Mouse (Mus musculus): Measurements from ENCODE around the gene Eif3l. TPM values are rescaled to one million over a fixed set of nuclear protein-coding genes. Genes with fewer than 3 reads are reported as not detected.

Eif3l gene
- polyA plus RNA-seq, 1 experiment from 2014 or later = 275 TPM

DNA sequence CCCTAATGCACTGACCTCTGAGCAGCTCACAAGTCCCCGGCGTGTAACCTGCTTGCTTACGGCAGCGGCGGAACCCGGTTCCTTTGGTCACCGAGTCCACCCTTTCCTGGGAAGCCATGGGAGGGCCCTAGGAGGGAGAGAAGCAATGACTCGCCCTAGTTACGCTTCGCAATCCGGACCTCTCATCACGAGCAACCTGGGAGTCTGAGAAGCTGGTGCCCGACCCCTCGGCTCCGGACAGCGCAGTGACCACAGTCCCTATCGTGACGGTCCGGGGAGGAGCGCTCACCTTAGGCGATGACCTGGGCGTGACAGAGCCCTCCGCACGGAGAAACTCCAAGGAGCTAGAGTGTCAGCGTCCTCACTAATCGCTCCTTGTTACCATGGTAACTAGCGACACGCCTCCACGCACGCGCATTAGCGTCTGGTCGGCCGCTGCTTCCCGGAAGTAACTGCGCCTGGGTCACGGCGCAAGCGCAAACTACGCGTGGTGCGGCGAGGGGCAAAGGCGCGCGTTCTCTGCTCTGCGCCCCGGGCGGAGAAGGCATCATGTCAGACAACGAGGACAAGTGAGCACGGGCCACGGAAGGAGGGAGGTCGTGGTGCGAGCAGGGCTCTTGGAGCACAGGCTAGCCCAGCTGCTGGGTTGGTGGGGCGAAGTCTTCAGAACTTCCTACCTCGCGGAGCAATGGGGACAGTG lies 66.0 kb downstream of the Eif3l start, which contains the start of the genes Polr2f and 1700088E04Rik:
Polr2f (plus strand) TSS at position 144 of the 700 bp plus-strand sequence.
1700088E04Rik (minus strand) TSS at position 388 of the 700 bp plus-strand sequence.
- Histone ChIP-seq H3K9me3 (ENCODE audit: control insufficient read depth, low read length) (no peaks in the 10 kb centered on the region), H3K4me3 (ENCODE audit: low read depth, low read length) (peak within 1 kb of the TSS; percentile 89), H3K4me2 (ENCODE audit: low read depth, severe bottlenecking) (peak within 1 kb of the TSS; percentile 93), H3K36me3 (ENCODE audit: control insufficient read depth, insufficient read depth, low read length) (0 out of 2 replicates have a peak, but pooled peaks cover 5% of the 10 kb centered on the region), H3K27me3 (ENCODE audit: control insufficient read depth, insufficient read depth, low read length) (no peaks in the 10 kb centered on the region), H3K9ac (ENCODE audit: low read length) (peak within 1 kb of the TSS; percentile 81), H3K4me1 (ENCODE audit: control insufficient read depth, insufficient read depth, low read length) (peaks cover 6% of the 10 kb centered on the region; the same call in 1 of the 2 replicates), H3K27ac (replicated peaks; ENCODE audit: low read depth, low read length) (peak within 1 kb of the TSS; percentile 22; the same call in 1 of the 2 replicates)
- peak; percentile 80 for ATAC-seq (ENCODE audit: insufficient number of reproducible peaks, low FRiP score, low TSS enrichment, low read depth)
- under 1% methylated on average over 57 of the region's 57 CpGs for WGBS
- peak; percentile 97 for DNase-seq (ENCODE audit: low spot score)

DNA sequence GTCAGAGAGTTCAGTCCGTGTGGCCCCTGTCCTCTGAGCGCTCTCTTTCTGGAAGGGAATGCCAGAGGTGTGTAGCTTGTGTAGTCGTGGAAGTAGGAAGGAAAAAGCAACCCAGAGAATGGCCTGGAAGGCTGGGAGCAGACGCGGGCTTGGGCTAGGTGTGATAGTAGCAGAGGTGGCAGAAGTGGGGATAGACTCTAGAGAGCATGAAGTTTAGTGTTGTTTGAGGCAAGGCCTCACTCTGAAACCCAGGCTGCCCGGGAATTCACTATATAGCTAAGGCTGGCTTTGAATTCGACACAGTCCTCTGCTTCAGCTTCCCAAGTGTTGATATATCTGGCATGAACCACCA lies 66.6 kb downstream of the Eif3l start:
- 2% methylated on average over 7 of the region's 7 CpGs for WGBS
- H3K9me3 ChIP-seq (ENCODE audit: control insufficient read depth, low read length) = no peaks in the 10 kb centered on the region
- peak overlapping the region; percentile 89 for H3K4me3 ChIP-seq (ENCODE audit: low read depth, low read length)
- peaks cover 6% of the 10 kb centered on the region; the same call in 1 of the 2 replicates for H3K36me3 ChIP-seq (ENCODE audit: control insufficient read depth, insufficient read depth, low read length)
- no peaks in the 10 kb centered on the region for H3K27me3 ChIP-seq (ENCODE audit: control insufficient read depth, insufficient read depth, low read length)
- H3K4me2 ChIP-seq (ENCODE audit: low read depth, severe bottlenecking) = peak overlapping the region; percentile 93
- H3K27ac ChIP-seq (replicated peaks; ENCODE audit: low read depth, low read length) = peak overlapping the region; percentile 22; the same call in 1 of the 2 replicates
- peak overlapping the region; percentile 81 for H3K9ac ChIP-seq (ENCODE audit: low read length)
- peaks cover 6% of the 10 kb centered on the region; the same call in 1 of the 2 replicates for H3K4me1 ChIP-seq (ENCODE audit: control insufficient read depth, insufficient read depth, low read length)
- no peak; the same call in 1 of the 2 replicates for ATAC-seq (ENCODE audit: insufficient number of reproducible peaks, low FRiP score, low TSS enrichment, low read depth)
- DNase-seq (ENCODE audit: low spot score) = no peak

DNA sequence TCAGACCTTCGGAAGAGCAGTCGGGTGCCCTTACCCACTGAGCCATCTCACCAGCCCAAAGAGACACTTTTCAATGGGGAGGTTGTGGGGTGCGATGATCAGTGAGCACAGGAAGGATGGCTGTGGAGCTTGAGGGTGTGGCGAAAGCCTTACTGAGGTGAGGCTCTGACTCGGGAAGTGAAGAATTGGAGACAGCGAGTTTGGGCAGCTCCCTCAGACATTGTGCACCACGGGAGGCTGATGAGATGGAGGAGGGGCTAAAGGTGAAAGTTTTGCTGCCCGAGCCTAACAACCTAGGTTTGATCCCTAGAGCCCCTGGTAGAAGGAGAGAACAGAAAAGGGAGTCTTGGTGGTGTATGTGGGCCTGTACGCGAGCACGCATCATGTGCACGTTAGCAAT lies 68.3 kb downstream of the Eif3l start:
- Histone ChIP-seq H3K36me3 (ENCODE audit: control insufficient read depth, insufficient read depth, low read length) (peaks cover 14% of the 10 kb centered on the region; the same call in 1 of the 2 replicates), H3K4me1 (ENCODE audit: control insufficient read depth, insufficient read depth, low read length) (peaks cover 6% of the 10 kb centered on the region; the same call in 1 of the 2 replicates), H3K4me2 (ENCODE audit: low read depth, severe bottlenecking) (no peak overlapping the region), H3K9me3 (ENCODE audit: control insufficient read depth, low read length) (no peaks in the 10 kb centered on the region), H3K9ac (ENCODE audit: low read length) (no peak overlapping the region), H3K27ac (replicated peaks; ENCODE audit: low read depth, low read length) (no peak overlapping the region), H3K4me3 (ENCODE audit: low read depth, low read length) (no peak overlapping the region), H3K27me3 (ENCODE audit: control insufficient read depth, insufficient read depth, low read length) (no peaks in the 10 kb centered on the region)
- DNase-seq (ENCODE audit: low spot score) = no peak
- 79% methylated on average over 12 of the region's 12 CpGs for WGBS
- no peak for ATAC-seq (ENCODE audit: insufficient number of reproducible peaks, low FRiP score, low TSS enrichment, low read depth)

Other genes with a start within 250 kb of the Eif3l start
- gene Cdc42ep1, start 232.6 kb upstream of the Eif3l start, polyA plus RNA-seq (2014; fragmentation: Nextera tagmentation; extraction: Ambion mirVana) = 11.2 and 12.6 TPM in 2 replicates
- not detected in 2 replicates for gene Lgals2, start 219.7 kb upstream of the Eif3l start, polyA plus RNA-seq (2014; fragmentation: Nextera tagmentation; extraction: Ambion mirVana)
- gene Gga1, start 198.0 kb upstream of the Eif3l start, polyA plus RNA-seq (2014; fragmentation: Nextera tagmentation; extraction: Ambion mirVana) = 30.9 and 32.7 TPM in 2 replicates
- gene Gm49510, start 175.5 kb upstream of the Eif3l start, polyA plus RNA-seq (2014; fragmentation: Nextera tagmentation; extraction: Ambion mirVana) = 0.92 and 1.0 TPM in 2 replicates
- 45.0 and 50.9 TPM in 2 replicates for gene Sh3bp1, start 175.4 kb upstream of the Eif3l start, polyA plus RNA-seq (2014; fragmentation: Nextera tagmentation; extraction: Ambion mirVana)
- gene Pdxp, start 161.3 kb upstream of the Eif3l start, polyA plus RNA-seq (2014; fragmentation: Nextera tagmentation; extraction: Ambion mirVana) = 38.2 and 39.6 TPM in 2 replicates
- gene Lgals1, start 148.5 kb upstream of the Eif3l start, polyA plus RNA-seq (2014; fragmentation: Nextera tagmentation; extraction: Ambion mirVana) = 567 and 570 TPM in 2 replicates
- 72.7 and 76.3 TPM in 2 replicates for gene Nol12, start 140.2 kb upstream of the Eif3l start, polyA plus RNA-seq (2014; fragmentation: Nextera tagmentation; extraction: Ambion mirVana)
- 47.9 and 50.8 TPM in 2 replicates for gene Triobp, start 127.5 kb upstream of the Eif3l start, polyA plus RNA-seq (2014; fragmentation: Nextera tagmentation; extraction: Ambion mirVana)
- 271 and 369 TPM in 2 replicates for gene H1f0, start 46.7 kb upstream of the Eif3l start, polyA plus RNA-seq (2014; fragmentation: Nextera tagmentation; extraction: Ambion mirVana)
- not detected in 2 replicates for gene Galr3, start 33.3 kb upstream of the Eif3l start, polyA plus RNA-seq (2014; fragmentation: Nextera tagmentation; extraction: Ambion mirVana)
- gene Ankrd54, start 12.3 kb upstream of the Eif3l start, polyA plus RNA-seq (2014; fragmentation: Nextera tagmentation; extraction: Ambion mirVana) = 56.7 and 63.2 TPM in 2 replicates
- gene Micall1, start 33.7 kb downstream of the Eif3l start, polyA plus RNA-seq (2014; fragmentation: Nextera tagmentation; extraction: Ambion mirVana) = 7.8 and 8.1 TPM in 2 replicates
- 354 and 385 TPM in 2 replicates for gene Polr2f, start 65.8 kb downstream of the Eif3l start, polyA plus RNA-seq (2014; fragmentation: Nextera tagmentation; extraction: Ambion mirVana)
- gene 1700088E04Rik, start 66.1 kb downstream of the Eif3l start, polyA plus RNA-seq (2014; fragmentation: Nextera tagmentation; extraction: Ambion mirVana) = 4.5 and 5.1 TPM in 2 replicates
- gene Sox10, start 90.1 kb downstream of the Eif3l start, polyA plus RNA-seq (2014; fragmentation: Nextera tagmentation; extraction: Ambion mirVana) = 3.5 and 3.9 TPM in 2 replicates
- gene Pick1, start 154.0 kb downstream of the Eif3l start, polyA plus RNA-seq (2014; fragmentation: Nextera tagmentation; extraction: Ambion mirVana) = 23.6 and 25.0 TPM in 2 replicates
- gene Gm49486, start 154.2 kb downstream of the Eif3l start, polyA plus RNA-seq (2014; fragmentation: Nextera tagmentation; extraction: Ambion mirVana) = 0.43 and 0.47 TPM in 2 replicates
- gene Slc16a8, start 179.6 kb downstream of the Eif3l start, polyA plus RNA-seq (2014; fragmentation: Nextera tagmentation; extraction: Ambion mirVana) = not detected in 2 replicates
- gene Baiap2l2, start 210.4 kb downstream of the Eif3l start, polyA plus RNA-seq (2014; fragmentation: Nextera tagmentation; extraction: Ambion mirVana) = 0.88 and 3.3 TPM in 2 replicates

All from limb, embryonic 11.5 days (tissue).